Mouse (Mus musculus): ENCODE data around the gene Rnf38.

The Rnf38 gene

GRCm38 (mm10) chr4:44233713-44234003, at the start of gene Rnf38:
Gene Rnf38, minus strand, starts transcription at chr4:44233789.
- DNase-seq (ENCODE audit: low read depth, low spot score) = no peak

GRCm38 (mm10) chr4:44281597-44282265, 48.1 kb upstream of the Rnf38 start:
- DNase-seq (ENCODE audit: low read depth, low spot score) = no peak

- DNase-seq (ENCODE audit: low read depth, low spot score) = no peak
These were observed 37.5 kb upstream of the Rnf38 start for GRCm38 (mm10) chr4:44271134-44271533.

GRCm38 (mm10) chr4:44269376-44269817, 35.8 kb upstream of the Rnf38 start:
- no peak for DNase-seq (ENCODE audit: low read depth, low spot score)

- DNase-seq (ENCODE audit: low read depth, low spot score) = no peak
These were observed 33.8 kb upstream of the Rnf38 start for GRCm38 (mm10) chr4:44267437-44267836.

GRCm38 (mm10) chr4:44265500-44265899, 31.9 kb upstream of the Rnf38 start:
- DNase-seq (ENCODE audit: low read depth, low spot score) = no peak

- DNase-seq (ENCODE audit: low read depth, low spot score) = no peak
These were observed 26.7 kb upstream of the Rnf38 start for GRCm38 (mm10) chr4:44260244-44260643.

GRCm38 (mm10) chr4:44259126-44259525, 25.5 kb upstream of the Rnf38 start:
- DNase-seq (ENCODE audit: low read depth, low spot score) = no peak

- no peak for DNase-seq (ENCODE audit: low read depth, low spot score)
These were observed 21.0 kb upstream of the Rnf38 start for GRCm38 (mm10) chr4:44254579-44254978.

- DNase-seq (ENCODE audit: low read depth, low spot score) = no peak
These were observed 19.6 kb upstream of the Rnf38 start for GRCm38 (mm10) chr4:44253191-44253590.

GRCm38 (mm10) chr4:44251966-44252916, 18.7 kb upstream of the Rnf38 start:
- DNase-seq (ENCODE audit: low read depth, low spot score) = no peak

- DNase-seq (ENCODE audit: low read depth, low spot score) = no peak
These were observed 17.9 kb upstream of the Rnf38 start for GRCm38 (mm10) chr4:44251521-44251920.

- no peak for DNase-seq (ENCODE audit: low read depth, low spot score)
These were observed 16.1 kb upstream of the Rnf38 start for GRCm38 (mm10) chr4:44249705-44250104.

- no peak for DNase-seq (ENCODE audit: low read depth, low spot score)
These were observed 13.7 kb upstream of the Rnf38 start for GRCm38 (mm10) chr4:44247051-44247939.

- DNase-seq (ENCODE audit: low read depth, low spot score) = no peak
These were observed 12.7 kb upstream of the Rnf38 start for GRCm38 (mm10) chr4:44246285-44246684.

GRCm38 (mm10) chr4:44241638-44242037, 8.0 kb upstream of the Rnf38 start:
- no peak for DNase-seq (ENCODE audit: low read depth, low spot score)

GRCm38 (mm10) chr4:44235946-44236345, 2.4 kb upstream of the Rnf38 start:
- DNase-seq (ENCODE audit: low read depth, low spot score) = no peak

- peak; percentile 53 for DNase-seq (ENCODE audit: low read depth, low spot score)
These were observed 646 bp upstream of the Rnf38 start for GRCm38 (mm10) chr4:44234004-44234866.

GRCm38 (mm10) chr4:44232771-44233712, 547 bp downstream of the Rnf38 start:
- no peak for DNase-seq (ENCODE audit: low read depth, low spot score)

GRCm38 (mm10) chr4:44225128-44225527, 8.5 kb downstream of the Rnf38 start:
- DNase-seq (ENCODE audit: low read depth, low spot score) = no peak
